Mouse (Mus musculus) embryonic facial prominence, embryonic 14.5 days (tissue): ENCODE measurements around the gene Hoxa5. TPM values are rescaled to one million over a fixed set of nuclear protein-coding genes. Genes with fewer than 3 reads are reported as not detected.

Experiments
- microRNA counts: library from miRNA; unstranded; fragments of <30 nt; microRNA quantifications from one replicate; lab custom pipeline; 2017
- microRNA-seq: library from miRNA; unstranded; fragments of <30 nt; microRNA quantifications from one replicate; pipeline ENCODE4, GENCODE M21; 2016; ENCODE audit warnings: borderline number of aligned reads
- polyA plus RNA-seq: library from polyadenylated mRNA; unstranded; fragments of >200 nt; fragmentation: Nextera tagmentation; extraction: Ambion mirVana; gene quantifications from 2 replicates; pipeline ENCODE4 v1.2.1, GENCODE M21; 2014

Hoxa5 gene
- polyA plus RNA-seq, 1 experiment from 2014 or later: 2.4 TPM

MicroRNAs within 50 kb of the gene (microRNA counts, 519-probe panel; counts per million panel counts)
- 2,357 counts per million, percentile 42 among the panel's probes with 10 or more counts for microRNA mmu-miR-196b (lab: Ali Mortazavi, UCI)

Small RNAs within 50 kb of the gene (microRNA-seq; reads per million reads assigned to microRNA genes)
- gene Mir196b: 39.3 reads per million, percentile 41 among the genes with 10 or more reads in this experiment

Other genes starting within 250 kb of the Hoxa5 start
- 18.9 and 25.2 TPM in 2 replicates for gene Skap2, start 192.0 kb downstream of the Hoxa5 start, polyA plus RNA-seq
- gene Hoxa1, start 46.3 kb downstream of the Hoxa5 start, polyA plus RNA-seq: 1.4 and 1.7 TPM in 2 replicates
- 7.2 and 11.1 TPM in 2 replicates for gene Hoxa2, start 39.8 kb downstream of the Hoxa5 start, polyA plus RNA-seq
- 0.10 and 0.46 TPM in 2 replicates for gene 5730596B20Rik, start 27.1 kb downstream of the Hoxa5 start, polyA plus RNA-seq
- 1.1 and 1.6 TPM in 2 replicates for gene Hoxa4, start 12.8 kb downstream of the Hoxa5 start, polyA plus RNA-seq
- 0.48 TPM in 1 of 2 replicates, not detected in the other for gene Hoxa6, start 4.1 kb upstream of the Hoxa5 start, polyA plus RNA-seq
- 2.8 TPM in 2 replicates for gene Hoxa3, start 8.7 kb upstream of the Hoxa5 start, polyA plus RNA-seq
- gene Gm28308, start 8.8 kb upstream of the Hoxa5 start, polyA plus RNA-seq: not detected in 2 replicates
- 0.21 and 1.4 TPM in 2 replicates for gene Hoxa7, start 17.3 kb upstream of the Hoxa5 start, polyA plus RNA-seq
- 0.33 and 2.3 TPM in 2 replicates for gene Hoxa9, start 26.5 kb upstream of the Hoxa5 start, polyA plus RNA-seq
- gene Hoxa10, start 36.3 kb upstream of the Hoxa5 start, polyA plus RNA-seq: 1.9 TPM in 1 of 2 replicates, not detected in the other
- gene Hoxa11, start 41.2 kb upstream of the Hoxa5 start, polyA plus RNA-seq: 0.13 TPM in 1 of 2 replicates, not detected in the other
- gene Hoxa13, start 56.3 kb upstream of the Hoxa5 start, polyA plus RNA-seq: not detected in 2 replicates
- gene Evx1, start 108.9 kb upstream of the Hoxa5 start, polyA plus RNA-seq: 0.24 TPM in 1 of 2 replicates, not detected in the other